Mouse (Mus musculus) left cerebral cortex, adult 2 months (tissue): Measurements from ENCODE around the gene Rad54l. TPM values are rescaled to one million over a fixed set of nuclear protein-coding genes. Genes with fewer than 3 reads are reported as not detected.

Experiments
- DNase-seq, 2 experiments: peaks; one replicate each; pipeline ENCODE4 v3.0.0; 2021 to 2022; ENCODE audit warnings: low spot score in 2 of 2, mixed read lengths in 1 of 2; ENCODE audit errors: extremely low spot score in 1 of 2
- H3K27ac ChIP-seq: fragments of 200-600 bp; 2 replicates; pipeline ENCODE4 v1.8.1; 2022
- H3K4me3 ChIP-seq: fragments of 200-600 bp; 2 replicates; pipeline ENCODE4 v1.8.1; 2022
- CTCF ChIP-seq: fragments of 200-600 bp; IDR thresholded peaks from 2 replicates; pipeline ENCODE4 v1.8.1; 2022; ENCODE audit warnings: antibody characterized with exemption, mild to moderate bottlenecking, moderate library complexity
- intact Hi-C: fragments of 180-260 bp; cut with DNase I; formaldehyde crosslinking; loops from one replicate; pipeline ENCODE4 v1.15.1; 2025
- long read RNA-seq, 2 experiments: library from polyadenylated mRNA; stranded (forward); transcript quantifications; one replicate each; pipeline ENCODE4 v2.0.0; 2021; ENCODE audit warnings: borderline mapping rate in 2 of 2
- total RNA-seq, 2 experiments: library from RNA; stranded (reverse); gene quantifications; 2 replicates each; pipeline ENCODE4 v1.2.3; 2021

Rad54l gene
- total RNA-seq: under 1 TPM; 0.77 to 0.89 TPM
- long read RNA-seq, experiment 1, partial matches to known transcripts: 0 of 1 reads
- long read RNA-seq, experiment 1, other reads (novel, unspliced or antisense): 1 of 1 reads
- long read RNA-seq, experiment 2: 0 reads

DNA sequence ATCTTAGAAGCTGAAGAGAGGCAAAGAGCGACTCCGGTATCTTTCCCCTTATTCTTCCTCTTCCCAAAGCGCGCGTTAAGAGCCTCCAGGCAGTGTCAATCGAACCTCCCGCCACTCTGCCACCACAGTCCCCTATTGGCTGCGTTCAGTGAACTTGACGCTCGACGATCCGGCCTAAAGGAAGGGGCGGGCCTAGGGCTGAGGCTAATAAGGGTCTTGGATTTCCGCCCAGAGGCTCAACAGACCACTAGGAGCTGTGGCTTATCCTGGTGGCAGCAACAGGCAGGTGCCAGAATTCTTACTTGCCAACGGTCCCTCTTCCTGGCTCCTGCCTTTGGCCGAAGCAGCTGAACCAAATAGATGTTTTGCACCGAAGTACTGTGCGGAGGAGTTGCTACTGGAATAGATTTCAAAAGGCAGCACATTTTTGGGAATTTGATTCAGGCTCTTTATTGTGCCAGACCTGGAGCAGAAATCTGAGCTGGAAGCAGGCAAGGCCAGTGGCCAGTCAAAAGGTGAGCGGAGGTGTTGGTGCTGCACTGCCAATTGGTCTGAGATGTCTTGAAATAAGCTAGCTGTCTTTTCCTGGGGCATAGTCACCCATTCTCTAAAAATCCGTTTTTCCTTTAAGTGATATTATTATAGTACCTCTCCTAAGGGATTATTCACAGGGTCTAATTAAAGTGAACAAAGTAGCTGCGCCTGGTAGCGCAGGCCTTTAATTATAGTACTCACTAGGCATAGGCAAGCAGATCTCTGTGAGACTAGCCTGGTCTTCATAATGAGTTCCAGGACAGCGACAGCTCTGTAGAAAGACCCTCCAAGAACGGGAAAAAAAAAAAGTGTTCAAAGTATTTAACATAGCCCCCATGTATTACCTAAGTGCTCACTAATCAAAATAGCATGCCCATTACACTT is at the start of gene Rad54l, which contains the start of gene Pomgnt1:
Gene Rad54l, minus strand, starts transcription at position 89 of the 918 bp plus-strand sequence.
Gene Pomgnt1, plus strand, starts transcription at position 239 of the 918 bp plus-strand sequence.
- DNase-seq: peak; percentile 72 to 74
- intact Hi-C loops: no loop called here
- peak within 1 kb of the TSS; percentile 72 for H3K27ac ChIP-seq
- H3K4me3 ChIP-seq: peak within 1 kb of the TSS; percentile 50
- peak; percentile 21 for TF ChIP-seq CTCF

DNA sequence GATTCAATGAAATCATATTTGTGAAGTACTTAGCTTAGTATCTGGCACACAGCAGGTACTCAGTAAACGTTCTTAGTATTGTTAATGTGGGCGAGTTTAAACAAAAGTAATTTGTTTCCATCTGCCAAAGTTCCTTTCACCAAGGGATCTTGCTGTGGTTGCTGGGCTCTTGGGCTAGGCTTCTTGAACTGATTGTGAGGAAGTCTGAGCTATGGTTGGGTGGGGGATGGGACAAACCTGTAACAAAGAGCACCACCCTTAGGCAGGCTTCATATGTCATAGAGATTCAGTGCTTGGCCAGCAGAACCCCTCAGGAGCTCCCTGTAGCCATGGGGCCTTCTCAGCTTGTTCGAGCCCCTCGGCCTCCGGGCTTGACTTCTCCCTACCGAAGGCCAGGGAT is 49.6 kb upstream of the Rad54l start, which contains the start of the genes 1700042G07Rik and Gm49337:
Gene 1700042G07Rik, plus strand, starts transcription at position 301 of the 400 bp plus-strand sequence.
Gene Gm49337, plus strand, starts transcription at position 313 of the 400 bp plus-strand sequence.
- intact Hi-C loops: no loop called here
- Histone ChIP-seq H3K4me3 (no peak within 1 kb of the TSS), H3K27ac (peak within 1 kb of the TSS; percentile 96)
- no peak for TF ChIP-seq CTCF
- no peak for DNase-seq

DNA sequence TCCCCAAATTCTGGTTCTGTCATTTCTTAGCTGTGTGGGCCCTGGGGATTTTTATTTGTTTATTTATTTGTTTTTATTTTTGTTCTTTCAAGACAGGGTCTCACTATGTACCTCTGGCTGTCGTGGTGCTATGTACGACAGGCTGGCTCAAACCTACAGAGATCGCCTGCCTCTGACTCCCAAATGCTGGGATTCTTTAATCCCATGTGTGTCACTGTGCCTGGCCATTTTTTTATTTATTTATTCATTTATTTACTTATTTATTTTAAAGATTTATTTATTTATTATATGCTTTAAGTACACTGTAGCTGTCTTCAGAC is 45.8 kb upstream of the Rad54l start:
- no peak for TF ChIP-seq CTCF
- Histone ChIP-seq H3K27ac (no peak overlapping the region), H3K4me3 (no peak overlapping the region)
- intact Hi-C loops: loop anchor here (1.0 to 5.0 kb wide), 3 partner anchors 113 to 233 kb away; no protein-coding TSS in a partner anchor
- no peak for DNase-seq

DNA sequence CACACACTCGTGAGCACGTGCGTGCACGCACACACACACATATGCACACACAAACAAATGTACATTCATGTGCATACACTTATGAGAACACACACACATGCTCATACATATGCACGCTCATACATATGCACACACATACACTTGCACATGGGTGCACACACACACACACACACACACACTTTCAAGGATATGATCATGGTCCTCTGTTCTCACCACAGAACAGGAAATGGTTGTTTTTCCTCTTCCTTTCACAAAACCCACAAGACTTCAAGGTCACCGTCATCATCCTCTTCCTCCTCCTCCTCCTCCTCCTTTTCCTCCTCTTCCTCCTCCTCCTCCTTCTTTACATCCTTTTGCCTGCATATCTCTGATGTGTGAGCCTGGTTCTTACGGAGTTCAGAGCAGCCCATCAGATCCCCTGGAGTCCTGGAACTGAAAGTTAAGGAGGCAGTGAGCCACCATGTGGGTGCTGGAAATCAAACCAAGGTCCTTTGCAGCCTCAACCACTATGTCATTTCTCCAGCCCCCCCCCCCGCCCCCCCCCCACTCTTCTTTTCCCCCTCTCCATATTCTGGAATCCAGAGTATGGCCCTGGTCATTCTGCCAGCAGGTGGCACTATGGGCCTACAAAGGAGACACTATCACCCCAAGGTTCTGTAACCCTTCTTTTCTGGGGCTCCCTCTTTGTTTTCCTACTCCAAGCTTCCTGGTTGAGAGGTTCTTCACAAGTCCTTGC is 45.3 kb upstream of the Rad54l start:
- DNase-seq: peak; percentile 72 to 76
- H3K27ac ChIP-seq: no peak overlapping the region
- H3K4me3 ChIP-seq: no peak overlapping the region
- TF ChIP-seq CTCF: peak; percentile 67
- intact Hi-C loops: loop anchor here (1.0 to 5.0 kb wide), 3 partner anchors 114 to 234 kb away; no protein-coding TSS in a partner anchor

GRCm38 (mm10) chr4:116167404-116167803 is 43.9 kb upstream of the Rad54l start, which contains the start of gene Tspan1:
Tspan1 (minus strand) TSS chr4:116167601.
- no peak for DNase-seq
- no peak within 1 kb of the TSS for H3K4me3 ChIP-seq
- TF ChIP-seq CTCF: peak; percentile 25
- intact Hi-C loops: loop anchor here (5.0 kb wide), 2 partner anchors 175 to 235 kb away; no protein-coding TSS in a partner anchor
- no peak within 1 kb of the TSS for H3K27ac ChIP-seq

DNA sequence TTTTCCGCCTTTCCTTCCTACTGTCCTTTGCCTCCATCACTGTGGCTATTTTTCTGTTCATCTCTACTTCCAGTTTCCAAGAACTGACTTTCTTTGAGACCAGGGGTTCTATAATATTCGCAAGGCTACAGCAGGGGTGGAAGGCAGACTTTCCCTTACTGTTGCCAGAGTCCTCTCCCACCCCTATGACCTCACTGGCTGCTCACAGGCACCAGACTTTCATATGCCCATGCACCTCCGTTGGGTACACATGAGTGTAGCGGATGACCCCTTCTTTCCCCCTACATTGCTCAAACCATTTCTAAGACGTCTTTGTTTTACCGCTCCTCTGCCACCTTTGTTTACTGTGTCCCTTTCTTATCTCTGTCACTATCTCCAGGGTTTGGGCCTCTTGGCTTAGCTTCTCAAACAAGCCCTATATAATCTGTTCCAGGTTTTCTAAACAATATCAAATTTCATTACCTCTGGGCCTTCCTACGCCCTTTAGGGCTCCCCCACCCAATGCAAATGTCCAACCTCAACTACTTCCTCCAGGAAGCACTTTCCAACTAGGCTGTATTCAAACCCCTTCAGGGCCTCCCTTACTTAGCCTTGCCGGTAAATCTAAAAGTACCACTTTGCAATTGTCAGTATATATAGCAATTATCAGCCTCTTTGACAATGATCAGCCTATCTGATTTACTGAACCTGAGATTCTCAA is 42.4 kb upstream of the Rad54l start:
- H3K4me3 ChIP-seq: no peak overlapping the region
- no peak for TF ChIP-seq CTCF
- intact Hi-C loops: loop anchor here (5.0 kb wide), 2 partner anchors 176 to 236 kb away; no protein-coding TSS in a partner anchor
- H3K27ac ChIP-seq: no peak overlapping the region
- no peak for DNase-seq

DNA sequence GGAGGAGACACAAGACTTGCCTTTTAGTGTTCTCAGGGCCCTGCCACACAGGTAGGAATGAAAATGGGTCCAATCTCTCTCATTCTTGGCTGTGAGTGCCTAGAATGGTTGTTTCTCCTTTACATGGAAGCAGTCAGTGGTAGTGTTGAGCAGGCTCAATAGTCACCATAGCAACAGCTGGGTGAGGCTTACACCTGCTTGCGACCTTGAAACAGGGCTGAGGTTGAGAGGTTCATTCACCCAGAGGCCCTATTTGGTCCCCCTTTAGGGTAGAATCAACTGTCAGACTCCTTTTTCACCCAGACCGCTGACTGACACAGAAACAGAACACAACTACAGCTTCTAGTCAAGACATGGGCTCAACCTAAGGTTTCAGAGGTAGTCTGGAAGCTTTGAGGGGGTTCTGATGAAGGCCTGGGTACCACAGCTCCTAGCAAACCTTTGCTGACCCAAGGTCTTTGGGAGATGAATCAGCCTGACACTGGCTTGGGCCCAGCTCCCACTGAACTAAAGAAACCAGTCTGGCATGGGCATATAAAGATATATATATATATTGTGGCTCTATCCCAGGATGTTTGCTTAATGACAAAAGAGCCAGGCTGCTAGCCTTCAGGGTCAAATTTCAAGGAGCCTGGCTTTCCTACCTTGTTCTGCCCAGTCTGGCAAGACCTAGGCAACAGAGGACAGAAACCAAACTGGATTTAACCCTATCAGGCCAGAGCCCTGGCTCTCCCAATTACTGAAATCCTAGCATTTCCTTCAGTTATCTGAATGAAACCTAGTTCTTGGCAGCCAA is 41.5 kb upstream of the Rad54l start:
- H3K27ac ChIP-seq: no peak overlapping the region
- intact Hi-C loops: loop anchor here (5.0 kb wide), 2 partner anchors 177 to 237 kb away; no protein-coding TSS in a partner anchor
- H3K4me3 ChIP-seq: no peak overlapping the region
- no peak for TF ChIP-seq CTCF
- no peak for DNase-seq

DNA sequence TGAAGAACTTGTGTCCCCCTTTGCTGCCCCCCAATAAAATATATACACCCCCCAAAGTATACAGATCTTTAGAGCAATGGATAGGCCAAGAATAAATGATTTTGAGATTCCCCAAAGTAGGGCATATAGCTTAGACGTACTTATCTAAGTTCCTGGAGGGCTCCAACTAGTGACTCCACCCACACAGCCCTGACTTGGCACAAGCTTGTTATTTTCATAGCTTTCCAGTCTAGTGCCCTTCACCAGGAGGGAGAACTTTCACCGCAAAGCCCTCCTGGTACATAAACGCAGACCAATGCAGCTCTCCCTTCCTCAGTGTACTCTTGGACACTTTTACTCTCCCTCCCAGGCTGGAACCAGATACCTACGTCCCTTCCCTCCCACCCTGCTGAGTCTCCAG is 38.7 kb upstream of the Rad54l start:
- intact Hi-C loops: loop anchor here (1.0 kb wide), 1 partner anchor 14 kb away; no protein-coding TSS in a partner anchor
- H3K4me3 ChIP-seq: no peak overlapping the region
- TF ChIP-seq CTCF: no peak
- H3K27ac ChIP-seq: peak overlapping the region; percentile 52; the same call in 1 of the 2 replicates
- no peak for DNase-seq

DNA sequence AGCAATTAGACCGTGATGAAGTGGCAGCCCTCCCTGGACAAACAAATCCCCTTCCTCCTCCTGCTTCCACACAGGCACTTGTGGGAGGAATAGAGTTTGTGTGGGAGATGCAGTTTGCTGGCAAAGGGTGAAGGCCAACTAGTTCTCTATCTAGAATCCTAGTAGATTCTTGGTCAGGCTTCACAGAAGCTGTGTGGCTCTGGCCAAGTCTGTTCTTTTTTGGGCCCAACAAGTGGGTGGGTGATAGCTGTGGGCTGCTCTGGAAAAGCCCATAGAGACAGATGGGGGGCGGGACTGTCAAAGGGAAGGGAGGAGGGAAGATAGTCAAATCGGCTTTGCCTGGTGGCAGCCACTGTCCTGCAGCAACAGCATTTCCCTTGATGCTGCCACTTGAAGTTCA is 37.3 kb upstream of the Rad54l start:
- peak overlapping the region; percentile 85 for H3K27ac ChIP-seq
- no peak for TF ChIP-seq CTCF
- peak; percentile 61 to 75 for DNase-seq
- intact Hi-C loops: no loop called here
- no peak overlapping the region for H3K4me3 ChIP-seq

GRCm38 (mm10) chr4:116159912-116160311 is 36.4 kb upstream of the Rad54l start:
- peak in 1 of 2 experiments; percentile 35 for DNase-seq
- intact Hi-C loops: no loop called here
- Histone ChIP-seq H3K27ac (peak overlapping the region; percentile 85), H3K4me3 (no peak overlapping the region)
- TF ChIP-seq CTCF: peak; percentile 71
